Mouse (Mus musculus) ovary, adult 18-20 months (tissue): Measurements from ENCODE around the gene Gm13083.
"Not testable (repeated sequence)": the region's sequence is repeated elsewhere in the genome, so short reads cannot be mapped to it uniquely, and the experiment has no call there.

Source experiments
- DNase-seq: peaks from one replicate; pipeline ENCODE4 v3.0.0; 2022; ENCODE audit warnings: low spot score, mixed read lengths

The Gm13083 gene

DNA sequence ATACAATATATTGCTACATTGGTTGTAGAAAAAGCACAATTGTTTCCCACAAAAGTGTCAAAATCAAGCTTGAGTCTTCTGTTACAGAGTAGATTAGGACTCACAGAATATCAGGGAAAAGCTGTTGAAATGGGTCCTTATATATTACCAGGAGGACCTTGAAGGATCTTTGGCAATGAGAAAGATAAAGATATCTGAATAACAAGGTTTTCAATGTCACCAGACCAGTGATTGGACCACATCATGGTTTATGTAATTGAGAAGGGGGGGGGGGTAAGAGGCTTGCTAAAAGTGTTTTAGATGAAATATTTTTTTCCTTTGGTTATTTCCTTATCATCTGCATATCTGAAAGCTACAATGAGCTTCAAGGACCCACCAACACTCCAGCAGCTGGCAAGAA lies at the start of gene Gm13083:
TSS of gene Gm13083 (plus strand) at position 301 of the 400 bp plus-strand sequence.
- DNase-seq, result not testable (repeated sequence)

DNA sequence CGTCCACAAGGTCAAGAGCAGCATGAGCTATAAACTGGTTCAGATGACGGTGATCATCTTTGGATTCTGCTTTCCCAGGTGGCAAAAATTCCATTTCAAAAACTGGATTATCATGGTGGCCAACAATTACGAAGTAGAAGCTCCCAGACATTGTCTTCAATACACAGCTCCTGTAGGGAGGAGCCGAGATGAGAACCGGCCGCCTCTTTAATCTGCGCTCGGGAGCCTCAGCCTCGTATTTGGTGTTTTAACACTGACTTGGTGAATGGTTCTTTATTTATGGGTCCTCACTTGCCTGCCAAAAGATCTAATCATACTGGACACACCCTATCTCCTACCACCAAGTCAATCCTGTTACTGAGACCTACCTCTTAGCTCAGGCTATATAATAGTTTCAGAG lies 2.9 kb upstream of the Gm13083 start:
- not testable (repeated sequence) for DNase-seq

DNA sequence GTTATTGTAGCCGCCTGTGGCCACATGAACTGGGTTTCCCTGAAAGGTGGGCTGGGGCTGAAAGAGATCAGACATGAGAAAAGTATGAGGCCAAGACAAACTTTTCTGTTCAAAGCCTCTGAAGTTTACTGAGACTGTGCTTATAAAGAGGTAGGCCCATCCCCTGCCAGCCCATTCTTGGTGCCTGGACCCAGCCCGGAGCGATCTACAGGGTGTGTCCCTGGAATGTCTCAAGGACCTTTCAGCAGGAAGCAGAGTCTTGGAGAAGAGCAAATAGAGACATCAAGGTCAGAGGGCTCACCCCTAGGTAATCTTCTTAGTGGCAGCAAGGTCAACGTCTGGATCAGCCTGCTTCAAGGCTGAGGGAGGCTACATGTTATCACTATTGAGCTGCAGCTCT lies 3.3 kb downstream of the Gm13083 start:
- DNase-seq, result not testable (repeated sequence)

DNA sequence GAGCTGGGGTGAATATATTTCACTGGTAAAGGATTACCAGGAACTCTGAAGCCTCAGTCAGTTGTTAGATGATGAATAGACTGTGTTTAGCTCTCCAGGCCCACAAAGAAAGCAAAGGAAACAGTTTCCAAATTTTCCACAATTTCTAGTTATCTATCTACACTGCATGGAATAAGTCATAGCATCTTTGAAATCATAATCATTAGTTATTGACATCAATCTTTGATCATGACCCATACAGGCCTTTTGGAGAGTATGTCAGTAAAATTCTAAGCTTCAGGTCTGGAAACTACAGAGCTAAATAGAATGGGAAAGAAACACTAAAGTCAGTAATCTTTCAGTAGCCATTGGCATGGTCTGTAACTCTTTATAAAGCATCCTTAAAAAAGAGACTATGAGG lies 42.3 kb downstream of the Gm13083 start, which contains the start of gene Gm13088:
TSS of gene Gm13088 (minus strand) at position 101 of the 400 bp plus-strand sequence.
- not testable (repeated sequence) for DNase-seq
